Mouse (Mus musculus) intestine, postnatal 0 days (tissue): ENCODE results near the gene Furin. TPM values are rescaled to one million over a fixed set of nuclear protein-coding genes. Genes with fewer than 3 reads are reported as not detected.

Experiments
- ATAC-seq: fragments of 200-750 bp; cut with Nextera tagmentation; 2 replicates; pipeline ENCODE4 v1.8.0; 2017; ENCODE audit warnings: mild to moderate bottlenecking, moderate TSS enrichment, moderate library complexity
- H3K27ac ChIP-seq: fragments of 300-500 bp; sonication (generic); 2 replicates; pipeline ENCODE4 v1.5.1; 2014; ENCODE audit warnings: mild to moderate bottlenecking, low read depth, low read length, moderate library complexity
- H3K27me3 ChIP-seq: fragments of 300-500 bp; sonication (generic); replicated peaks from 2 replicates; pipeline ENCODE4 v1.6.1; 2014; ENCODE audit warnings: low read length, mixed read lengths; ENCODE audit not compliant: control insufficient read depth, insufficient read depth
- H3K36me3 ChIP-seq: fragments of 300-500 bp; sonication (generic); 2 replicates; pipeline ENCODE4 v1.6.1; 2014; ENCODE audit warnings: mild to moderate bottlenecking, moderate library complexity; ENCODE audit not compliant: control insufficient read depth, insufficient read depth
- H3K4me1 ChIP-seq: fragments of 300-500 bp; sonication (generic); replicated peaks from 2 replicates; pipeline ENCODE4 v1.6.1; 2014; ENCODE audit warnings: antibody characterized with exemption, low read length, mixed read lengths; ENCODE audit not compliant: control insufficient read depth, insufficient read depth
- H3K4me2 ChIP-seq: fragments of 300-500 bp; sonication (generic); replicated peaks from 2 replicates; pipeline ENCODE4 v1.6.1; 2014; ENCODE audit warnings: low read depth, mild to moderate bottlenecking, moderate library complexity
- H3K4me3 ChIP-seq: fragments of 300-500 bp; sonication (generic); 2 replicates; pipeline ENCODE4 v1.5.1; 2014; ENCODE audit warnings: low read depth, low read length
- H3K9ac ChIP-seq: fragments of 300-500 bp; sonication (generic); 2 replicates; pipeline ENCODE4 v1.6.1; 2014; ENCODE audit warnings: mild to moderate bottlenecking, low read depth, low read length
- H3K9me3 ChIP-seq: fragments of 300-500 bp; sonication (generic); 2 replicates; pipeline ENCODE4 v1.6.1; 2016; ENCODE audit warnings: mixed run types; ENCODE audit not compliant: control insufficient read depth
- CTCF ChIP-seq: sonication (generic); IDR thresholded peaks from 2 replicates; pipeline ENCODE4 v1.5.1; 2016; ENCODE audit warnings: low read depth, mild to moderate bottlenecking, control low read depth, antibody characterized with exemption, moderate library complexity
- WGBS: fragments of 180-500 bp; shearing (Covaris S2); extraction: QIAGEN DNeasy Blood & Tissue Kit; methylation state at CpG from one replicate; pipeline ENCODE4 v1.1.7; 2014; 5-methylcytosine and 5-hydroxymethylcytosine counted together
- polyA plus RNA-seq: library from polyadenylated mRNA; unstranded; fragments of >200 nt; fragmentation: Nextera tagmentation; extraction: Ambion mirVana; gene quantifications from 2 replicates; pipeline ENCODE4 v1.2.1, GENCODE M21; 2015

The Furin gene
- polyA plus RNA-seq, result 25.5 and 26.4 TPM in 2 replicates

- Histone ChIP-seq H3K4me3 (no peak within 1 kb of the TSS), H3K9ac (no peak within 1 kb of the TSS), H3K27ac (no peak within 1 kb of the TSS)
Measured at GRCm38 (mm10) chr7:80405188-80405695, at the start of gene Furin. TSS of gene Furin (minus strand) at chr7:80405436.

GRCm38 (mm10) chr7:80454786-80455185, 49.5 kb upstream of the Furin start:
- ATAC-seq, result no peak
- Histone ChIP-seq H3K4me3 (no peak overlapping the region), H3K27me3 (no peaks in the 10 kb centered on the region), H3K4me2 (no peak overlapping the region), H3K27ac (no peak overlapping the region), H3K36me3 (peaks cover under 1% of the 10 kb centered on the region; the same call in 1 of the 2 replicates), H3K4me1 (no peaks in the 10 kb centered on the region), H3K9me3 (no peaks in the 10 kb centered on the region), H3K9ac (no peak overlapping the region)
- no peak for TF ChIP-seq CTCF
- WGBS, result 86% methylated on average over 2 of the region's 2 CpGs

More at GRCm38 (mm10) chr7:80405188-80405695, at the start of gene Furin:
- no peak for ATAC-seq
- Histone ChIP-seq H3K4me1 (peaks cover 5% of the 10 kb centered on the region; the same call in 1 of the 2 replicates), H3K9me3 (no peaks in the 10 kb centered on the region), H3K36me3 (no peaks in the 10 kb centered on the region), H3K4me2 (no peak within 1 kb of the TSS), H3K27me3 (no peaks in the 10 kb centered on the region)
- WGBS, result 65% methylated on average over 9 of the region's 9 CpGs
- TF ChIP-seq CTCF, result no peak

DNA sequence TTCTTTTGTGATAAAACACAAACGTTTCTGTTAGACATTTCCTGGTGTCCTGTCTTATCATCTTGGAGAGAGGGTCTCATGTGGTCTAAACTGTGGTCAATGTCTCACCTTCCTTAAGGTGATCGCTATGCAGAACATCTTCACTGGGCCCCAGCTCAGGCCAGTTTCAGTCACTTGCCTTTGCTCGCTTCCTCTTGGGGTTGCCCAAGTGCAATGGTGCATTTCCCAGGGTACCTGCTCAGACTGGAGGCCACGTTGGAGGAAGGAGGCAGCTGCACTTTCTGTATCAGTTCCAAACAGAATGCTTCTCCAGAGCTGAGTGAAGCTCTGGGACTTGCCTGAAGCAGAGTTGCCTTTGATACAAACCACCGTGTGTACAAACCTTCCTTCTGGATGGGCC, 48.8 kb upstream of the Furin start:
- no peak overlapping the region for H3K9ac ChIP-seq
- TF ChIP-seq CTCF, result no peak
- no peaks in the 10 kb centered on the region for H3K9me3 ChIP-seq
- H3K4me2 ChIP-seq, result no peak overlapping the region
- H3K4me3 ChIP-seq, result no peak overlapping the region
- no peak overlapping the region for H3K27ac ChIP-seq
- H3K36me3 ChIP-seq, result no peaks in the 10 kb centered on the region
- no peaks in the 10 kb centered on the region for H3K4me1 ChIP-seq
- WGBS, result 93% methylated on average over 5 of the region's 5 CpGs
- no peaks in the 10 kb centered on the region for H3K27me3 ChIP-seq
- ATAC-seq, result no peak

GRCm38 (mm10) chr7:80453121-80453520, 47.9 kb upstream of the Furin start:
- H3K9ac ChIP-seq, result no peak overlapping the region
- no peak overlapping the region for H3K27ac ChIP-seq
- H3K36me3 ChIP-seq, result no peaks in the 10 kb centered on the region
- no peak overlapping the region for H3K4me3 ChIP-seq
- H3K9me3 ChIP-seq, result no peaks in the 10 kb centered on the region
- H3K4me1 ChIP-seq, result no peaks in the 10 kb centered on the region
- TF ChIP-seq CTCF, result no peak
- ATAC-seq, result no peak
- H3K27me3 ChIP-seq, result no peaks in the 10 kb centered on the region
- no peak overlapping the region for H3K4me2 ChIP-seq
- WGBS, result 91% methylated on average over 3 of the region's 3 CpGs

- no peaks in the 10 kb centered on the region for H3K27me3 ChIP-seq
- H3K4me1 ChIP-seq, result no peaks in the 10 kb centered on the region
- no peak for ATAC-seq
- WGBS, result 79% methylated on average over 5 of the region's 5 CpGs
- no peak for TF ChIP-seq CTCF
- 0 out of 2 replicates have a peak overlapping the region, but pooled peaks have one; percentile 2 for H3K27ac ChIP-seq
- no peaks in the 10 kb centered on the region for H3K36me3 ChIP-seq
- no peak overlapping the region for H3K9ac ChIP-seq
- no peaks in the 10 kb centered on the region for H3K9me3 ChIP-seq
- H3K4me2 ChIP-seq, result no peak overlapping the region
- H3K4me3 ChIP-seq, result no peak overlapping the region
Measured at GRCm38 (mm10) chr7:80452241-80452640, 47.0 kb upstream of the Furin start.

GRCm38 (mm10) chr7:80451550-80452232, 46.5 kb upstream of the Furin start:
- peak; percentile 76 for ATAC-seq
- Histone ChIP-seq H3K9me3 (no peaks in the 10 kb centered on the region), H3K9ac (no peak overlapping the region), H3K27me3 (no peaks in the 10 kb centered on the region), H3K27ac (0 out of 2 replicates have a peak overlapping the region, but pooled peaks have one; percentile 2), H3K4me1 (no peaks in the 10 kb centered on the region), H3K4me3 (no peak overlapping the region), H3K4me2 (no peak overlapping the region), H3K36me3 (no peaks in the 10 kb centered on the region)
- no peak for TF ChIP-seq CTCF
- 58% methylated on average over 3 of the region's 3 CpGs for WGBS
